Mouse (Mus musculus): ENCODE data around the gene Cdk14. TPM values are rescaled to one million over a fixed set of nuclear protein-coding genes. Genes with fewer than 3 reads are reported as not detected.

The Cdk14 gene
- polyA plus RNA-seq, 1 experiment from 2014 or later, result 25.5 TPM

- Histone ChIP-seq H3K9me3 (ENCODE audit: control insufficient read depth, low read length) (no peaks in the 10 kb centered on the region), H3K27me3 (replicated peaks; ENCODE audit: control insufficient read depth, insufficient read depth, low read length) (no peaks in the 10 kb centered on the region), H3K4me1 (replicated peaks; ENCODE audit: control insufficient read depth, insufficient read depth, low read length) (no peaks in the 10 kb centered on the region), H3K4me3 (ENCODE audit: low read depth, low read length) (no peak overlapping the region), H3K36me3 (ENCODE audit: control insufficient read depth, insufficient read depth, low read length) (no peaks in the 10 kb centered on the region), H3K4me2 (ENCODE audit: low read length) (no peak overlapping the region), H3K9ac (ENCODE audit: low read length) (no peak overlapping the region), H3K27ac (ENCODE audit: low read depth) (no peak overlapping the region)
- ATAC-seq (replicated peaks; ENCODE audit: low FRiP score, low TSS enrichment, low read depth) (no peak), DNase-seq (ENCODE audit: low spot score) (no peak)
- WGBS, result 78% methylated on average over 1 of the region's 1 CpGs
Measured at GRCm38 (mm10) chr5:5115546-5115945, 304.6 kb downstream of the Cdk14 start.

GRCm38 (mm10) chr5:5109621-5110020 is 310.5 kb downstream of the Cdk14 start:
- 34% methylated on average over 3 of the region's 3 CpGs for WGBS
- Histone ChIP-seq H3K27ac (ENCODE audit: low read depth) (no peak overlapping the region), H3K9ac (ENCODE audit: low read length) (no peak overlapping the region), H3K4me3 (ENCODE audit: low read depth, low read length) (no peak overlapping the region), H3K4me2 (ENCODE audit: low read length) (no peak overlapping the region), H3K27me3 (replicated peaks; ENCODE audit: control insufficient read depth, insufficient read depth, low read length) (no peaks in the 10 kb centered on the region), H3K9me3 (ENCODE audit: control insufficient read depth, low read length) (no peaks in the 10 kb centered on the region), H3K36me3 (ENCODE audit: control insufficient read depth, insufficient read depth, low read length) (no peaks in the 10 kb centered on the region), H3K4me1 (replicated peaks; ENCODE audit: control insufficient read depth, insufficient read depth, low read length) (no peaks in the 10 kb centered on the region)
- no peak for DNase-seq (ENCODE audit: low spot score)
- ATAC-seq (replicated peaks; ENCODE audit: low FRiP score, low TSS enrichment, low read depth), result no peak

GRCm38 (mm10) chr5:5109017-5109416 is 311.1 kb downstream of the Cdk14 start:
- Histone ChIP-seq H3K9ac (ENCODE audit: low read length) (no peak overlapping the region), H3K27me3 (replicated peaks; ENCODE audit: control insufficient read depth, insufficient read depth, low read length) (no peaks in the 10 kb centered on the region), H3K4me3 (ENCODE audit: low read depth, low read length) (no peak overlapping the region), H3K36me3 (ENCODE audit: control insufficient read depth, insufficient read depth, low read length) (no peaks in the 10 kb centered on the region), H3K4me2 (ENCODE audit: low read length) (no peak overlapping the region), H3K9me3 (ENCODE audit: control insufficient read depth, low read length) (no peaks in the 10 kb centered on the region), H3K4me1 (replicated peaks; ENCODE audit: control insufficient read depth, insufficient read depth, low read length) (no peaks in the 10 kb centered on the region), H3K27ac (ENCODE audit: low read depth) (no peak overlapping the region)
- no peak for DNase-seq (ENCODE audit: low spot score)
- 91% methylated on average over 3 of the region's 3 CpGs for WGBS
- ATAC-seq (replicated peaks; ENCODE audit: low FRiP score, low TSS enrichment, low read depth), result no peak

GRCm38 (mm10) chr5:5096248-5096915 is 323.7 kb downstream of the Cdk14 start:
- no peak overlapping the region for H3K9ac ChIP-seq (ENCODE audit: low read length)
- H3K27me3 ChIP-seq (replicated peaks; ENCODE audit: control insufficient read depth, insufficient read depth, low read length), result no peaks in the 10 kb centered on the region
- H3K36me3 ChIP-seq (ENCODE audit: control insufficient read depth, insufficient read depth, low read length), result no peaks in the 10 kb centered on the region
- 73% methylated on average over 3 of the region's 3 CpGs for WGBS
- DNase-seq (ENCODE audit: low spot score) (no peak), ATAC-seq (replicated peaks; ENCODE audit: low FRiP score, low TSS enrichment, low read depth) (no peak)
- no peak overlapping the region for H3K4me3 ChIP-seq (ENCODE audit: low read depth, low read length)
- H3K9me3 ChIP-seq (ENCODE audit: control insufficient read depth, low read length), result no peaks in the 10 kb centered on the region
- no peak overlapping the region for H3K4me2 ChIP-seq (ENCODE audit: low read length)
- H3K27ac ChIP-seq (ENCODE audit: low read depth), result no peak overlapping the region
- H3K4me1 ChIP-seq (replicated peaks; ENCODE audit: control insufficient read depth, insufficient read depth, low read length), result no peaks in the 10 kb centered on the region

DNA sequence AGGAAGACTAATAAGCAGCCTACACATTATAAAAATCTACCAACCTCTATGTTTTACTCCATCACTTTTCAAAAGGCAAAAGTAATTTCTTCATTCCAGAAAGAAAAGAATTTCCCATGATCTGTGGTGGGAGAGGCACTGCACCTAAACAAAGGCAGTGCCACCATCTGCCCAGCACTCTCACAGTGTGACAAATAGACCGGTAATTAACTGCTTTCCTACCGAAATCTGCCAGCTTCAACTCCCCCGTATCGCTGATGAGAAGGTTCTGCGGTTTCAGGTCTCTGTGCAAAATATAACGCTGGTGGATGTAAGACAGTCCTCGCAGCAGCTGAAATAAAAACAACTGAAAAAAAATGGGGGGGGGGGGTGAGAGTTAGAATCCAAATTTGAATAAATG is 327.4 kb downstream of the Cdk14 start:
- ATAC-seq (replicated peaks; ENCODE audit: low FRiP score, low TSS enrichment, low read depth) (no peak), DNase-seq (ENCODE audit: low spot score) (no peak)
- Histone ChIP-seq H3K4me3 (ENCODE audit: low read depth, low read length) (no peak overlapping the region), H3K9ac (ENCODE audit: low read length) (no peak overlapping the region), H3K4me1 (replicated peaks; ENCODE audit: control insufficient read depth, insufficient read depth, low read length) (no peaks in the 10 kb centered on the region), H3K4me2 (ENCODE audit: low read length) (no peak overlapping the region), H3K36me3 (ENCODE audit: control insufficient read depth, insufficient read depth, low read length) (no peaks in the 10 kb centered on the region), H3K27me3 (replicated peaks; ENCODE audit: control insufficient read depth, insufficient read depth, low read length) (no peaks in the 10 kb centered on the region), H3K27ac (ENCODE audit: low read depth) (no peak overlapping the region), H3K9me3 (ENCODE audit: control insufficient read depth, low read length) (no peaks in the 10 kb centered on the region)
- 85% methylated on average over 7 of the region's 7 CpGs for WGBS

GRCm38 (mm10) chr5:5071526-5071925 is 348.6 kb downstream of the Cdk14 start:
- H3K27ac ChIP-seq (ENCODE audit: low read depth), result no peak overlapping the region
- H3K4me3 ChIP-seq (ENCODE audit: low read depth, low read length), result no peak overlapping the region
- no peaks in the 10 kb centered on the region for H3K27me3 ChIP-seq (replicated peaks; ENCODE audit: control insufficient read depth, insufficient read depth, low read length)
- 67% methylated on average over 1 of the region's 1 CpGs for WGBS
- DNase-seq (ENCODE audit: low spot score), result no peak
- no peak for ATAC-seq (replicated peaks; ENCODE audit: low FRiP score, low TSS enrichment, low read depth)
- H3K4me1 ChIP-seq (replicated peaks; ENCODE audit: control insufficient read depth, insufficient read depth, low read length), result no peaks in the 10 kb centered on the region
- no peaks in the 10 kb centered on the region for H3K9me3 ChIP-seq (ENCODE audit: control insufficient read depth, low read length)
- no peak overlapping the region for H3K9ac ChIP-seq (ENCODE audit: low read length)
- H3K4me2 ChIP-seq (ENCODE audit: low read length), result no peak overlapping the region
- no peaks in the 10 kb centered on the region for H3K36me3 ChIP-seq (ENCODE audit: control insufficient read depth, insufficient read depth, low read length)

DNA sequence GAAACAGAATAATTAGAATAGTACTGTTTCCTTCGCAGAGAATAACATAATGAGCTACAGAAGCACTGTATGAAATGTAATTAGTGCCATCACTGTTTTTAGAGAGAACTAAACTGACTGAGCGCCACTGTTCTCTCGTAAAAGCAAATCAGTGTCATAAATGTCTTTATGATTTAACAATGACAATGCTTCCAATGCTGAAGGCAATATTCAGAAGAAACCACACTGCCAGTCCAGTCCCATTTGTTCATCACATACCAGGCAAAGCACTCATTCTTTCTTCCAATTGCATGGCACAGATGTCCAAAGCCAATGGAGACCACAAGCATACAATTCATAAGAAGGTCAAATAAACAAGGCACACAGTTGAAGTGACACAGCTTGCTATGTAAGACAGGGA is 355.4 kb downstream of the Cdk14 start:
- 78% methylated on average over 3 of the region's 3 CpGs for WGBS
- ATAC-seq (replicated peaks; ENCODE audit: low FRiP score, low TSS enrichment, low read depth), result no peak
- no peak overlapping the region for H3K4me3 ChIP-seq (ENCODE audit: low read depth, low read length)

DNA sequence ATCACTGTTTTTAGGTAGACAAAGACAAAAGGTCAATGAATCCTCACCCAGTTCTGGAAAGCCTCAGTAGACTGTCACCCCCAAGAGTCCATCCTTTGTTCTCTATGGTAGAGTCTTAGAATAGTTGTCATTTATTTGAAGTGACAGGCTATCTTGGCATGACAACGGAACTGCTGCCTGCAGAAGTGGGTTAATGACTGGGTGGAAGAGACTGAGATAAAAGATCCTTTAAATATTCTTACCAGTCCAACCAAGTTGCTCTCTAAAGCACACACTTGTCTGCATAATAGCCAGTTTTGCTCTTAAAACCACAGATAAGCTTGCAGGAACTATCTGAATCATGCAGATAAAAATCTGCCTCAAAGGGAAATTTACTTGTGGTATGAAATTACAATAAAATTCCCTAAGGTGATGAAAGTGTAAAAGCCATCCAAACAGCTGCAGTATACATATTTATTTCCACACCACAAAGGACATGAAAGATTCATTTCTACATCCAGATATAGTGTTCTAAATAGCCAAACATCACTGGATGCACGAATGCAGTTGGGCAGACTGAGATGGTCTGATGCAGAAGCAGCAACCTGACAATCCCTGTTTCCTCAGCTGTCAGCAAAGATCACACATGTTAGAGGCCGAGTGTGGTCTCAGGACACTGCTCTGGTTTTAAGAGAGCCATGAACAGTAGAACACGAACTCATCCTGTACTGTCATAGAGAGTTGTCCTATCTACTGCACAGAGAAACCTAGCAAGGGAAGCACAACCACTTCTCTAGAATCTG is 363.8 kb downstream of the Cdk14 start:
- DNase-seq (ENCODE audit: low spot score), result no peak
- H3K4me3 ChIP-seq (ENCODE audit: low read depth, low read length), result no peak overlapping the region
- no peaks in the 10 kb centered on the region for H3K36me3 ChIP-seq (ENCODE audit: control insufficient read depth, insufficient read depth, low read length)
- H3K4me2 ChIP-seq (ENCODE audit: low read length), result no peak overlapping the region
- H3K9ac ChIP-seq (ENCODE audit: low read length), result no peak overlapping the region
- ATAC-seq (replicated peaks; ENCODE audit: low FRiP score, low TSS enrichment, low read depth), result no peak
- H3K27ac ChIP-seq (ENCODE audit: low read depth), result no peak overlapping the region
- H3K4me1 ChIP-seq (replicated peaks; ENCODE audit: control insufficient read depth, insufficient read depth, low read length), result no peaks in the 10 kb centered on the region
- 58% methylated on average over 4 of the region's 4 CpGs for WGBS
- H3K9me3 ChIP-seq (ENCODE audit: control insufficient read depth, low read length), result no peaks in the 10 kb centered on the region
- no peaks in the 10 kb centered on the region for H3K27me3 ChIP-seq (replicated peaks; ENCODE audit: control insufficient read depth, insufficient read depth, low read length)

More for the DNA sequence above, 355.4 kb downstream of the Cdk14 start:
- H3K27me3 ChIP-seq (replicated peaks; ENCODE audit: control insufficient read depth, insufficient read depth, low read length), result no peaks in the 10 kb centered on the region
- no peak overlapping the region for H3K4me2 ChIP-seq (ENCODE audit: low read length)
- no peak overlapping the region for H3K27ac ChIP-seq (ENCODE audit: low read depth)
- no peaks in the 10 kb centered on the region for H3K36me3 ChIP-seq (ENCODE audit: control insufficient read depth, insufficient read depth, low read length)
- no peaks in the 10 kb centered on the region for H3K9me3 ChIP-seq (ENCODE audit: control insufficient read depth, low read length)
- H3K9ac ChIP-seq (ENCODE audit: low read length), result no peak overlapping the region
- DNase-seq (ENCODE audit: low spot score), result no peak
- no peaks in the 10 kb centered on the region for H3K4me1 ChIP-seq (replicated peaks; ENCODE audit: control insufficient read depth, insufficient read depth, low read length)

- H3K9ac ChIP-seq (ENCODE audit: low read length), result no peak overlapping the region
- no peaks in the 10 kb centered on the region for H3K36me3 ChIP-seq (ENCODE audit: control insufficient read depth, insufficient read depth, low read length)
- DNase-seq (ENCODE audit: low spot score), result no peak
- no peak overlapping the region for H3K4me2 ChIP-seq (ENCODE audit: low read length)
- H3K9me3 ChIP-seq (ENCODE audit: control insufficient read depth, low read length), result no peaks in the 10 kb centered on the region
- no peak for ATAC-seq (replicated peaks; ENCODE audit: low FRiP score, low TSS enrichment, low read depth)
- no peak overlapping the region for H3K4me3 ChIP-seq (ENCODE audit: low read depth, low read length)
- H3K27me3 ChIP-seq (replicated peaks; ENCODE audit: control insufficient read depth, insufficient read depth, low read length), result no peaks in the 10 kb centered on the region
- H3K27ac ChIP-seq (ENCODE audit: low read depth), result no peak overlapping the region
- WGBS, result 55% methylated on average over 1 of the region's 1 CpGs
- H3K4me1 ChIP-seq (replicated peaks; ENCODE audit: control insufficient read depth, insufficient read depth, low read length), result no peaks in the 10 kb centered on the region
Measured at GRCm38 (mm10) chr5:5055494-5055893, 364.6 kb downstream of the Cdk14 start.
